Mouse (Mus musculus): Measurements from ENCODE around the gene Oxct2b. TPM values are rescaled to one million over a fixed set of nuclear protein-coding genes. Genes with fewer than 3 reads are reported as not detected.
A peak's percentile ranks its signal among the peaks of the same experiment; 100 is the strongest.

Oxct2b gene
- not detected in 2 replicates for polyA plus RNA-seq (2015; fragmentation: Nextera tagmentation; extraction: Ambion mirVana)

GRCm38 (mm10) chr4:123116011-123116410 lies at the start of gene Oxct2b:
Oxct2b (plus strand) TSS chr4:123116266.
- Histone ChIP-seq H3K27me3 (ENCODE audit: insufficient read depth, low read length) (peaks cover 5% of the 10 kb centered on the region; the same call in 1 of the 2 replicates), H3K9ac (replicated peaks) (no peak within 1 kb of the TSS), H3K4me2 (ENCODE audit: low read depth, low read length) (no peak within 1 kb of the TSS), H3K36me3 (replicated peaks; ENCODE audit: insufficient read depth, low read length) (no peaks in the 10 kb centered on the region), H3K4me1 (ENCODE audit: insufficient read depth) (0 out of 2 replicates have a peak, but pooled peaks cover 4% of the 10 kb centered on the region), H3K4me3 (ENCODE audit: low read depth, low read length) (no peak within 1 kb of the TSS), H3K9me3 (ENCODE audit: low read length) (no peaks in the 10 kb centered on the region), H3K27ac (ENCODE audit: low read depth) (no peak within 1 kb of the TSS)
- no peak for TF ChIP-seq CTCF (IDR thresholded peaks at IDR 0.05; ENCODE audit: low read depth)
- TF ChIP-seq EP300 (IDR thresholded peaks at IDR 0.05; ENCODE audit: low read depth), result no peak
- ATAC-seq (no peak), DNase-seq (no peak)
- 19% methylated on average over 22 of the region's 22 CpGs for WGBS (ENCODE audit: insufficient replicate concordance)

GRCm38 (mm10) chr4:123068646-123069045 lies 47.4 kb upstream of the Oxct2b start:
- H3K4me2 ChIP-seq (ENCODE audit: low read depth, low read length), result no peak overlapping the region
- TF ChIP-seq EP300 (IDR thresholded peaks at IDR 0.05; ENCODE audit: low read depth) (no peak), CTCF (IDR thresholded peaks at IDR 0.05; ENCODE audit: low read depth) (no peak)
- H3K36me3 ChIP-seq (replicated peaks; ENCODE audit: insufficient read depth, low read length), result no peaks in the 10 kb centered on the region
- no peak overlapping the region for H3K9ac ChIP-seq (replicated peaks)
- no peaks in the 10 kb centered on the region for H3K27me3 ChIP-seq (ENCODE audit: insufficient read depth, low read length)
- ATAC-seq, result no peak
- H3K27ac ChIP-seq (ENCODE audit: low read depth), result no peak overlapping the region
- H3K4me1 ChIP-seq (ENCODE audit: insufficient read depth), result peaks cover 4% of the 10 kb centered on the region; the same call in 1 of the 2 replicates
- WGBS (ENCODE audit: insufficient replicate concordance), result 51% methylated on average over 6 of the region's 6 CpGs
- H3K9me3 ChIP-seq (ENCODE audit: low read length), result no peaks in the 10 kb centered on the region
- no peak for DNase-seq
- H3K4me3 ChIP-seq (ENCODE audit: low read depth, low read length), result no peak overlapping the region

- H3K4me1 ChIP-seq (ENCODE audit: insufficient read depth), result peaks cover 4% of the 10 kb centered on the region; the same call in 1 of the 2 replicates
- no peak overlapping the region for H3K27ac ChIP-seq (ENCODE audit: low read depth)
- ATAC-seq (peak; percentile 66), DNase-seq (peak; percentile 61)
- peak overlapping the region; percentile 44 for H3K4me2 ChIP-seq (ENCODE audit: low read depth, low read length)
- H3K27me3 ChIP-seq (ENCODE audit: insufficient read depth, low read length), result no peaks in the 10 kb centered on the region
- TF ChIP-seq EP300 (IDR thresholded peaks at IDR 0.05; ENCODE audit: low read depth), result no peak
- peak; percentile 62 for TF ChIP-seq CTCF (IDR thresholded peaks at IDR 0.05; ENCODE audit: low read depth)
- no peak overlapping the region; the same call in 1 of the 2 replicates for H3K4me3 ChIP-seq (ENCODE audit: low read depth, low read length)
- H3K9me3 ChIP-seq (ENCODE audit: low read length), result no peaks in the 10 kb centered on the region
- 9% methylated on average over 13 of the region's 13 CpGs for WGBS (ENCODE audit: insufficient replicate concordance)
- no peak overlapping the region for H3K9ac ChIP-seq (replicated peaks)
- no peaks in the 10 kb centered on the region for H3K36me3 ChIP-seq (replicated peaks; ENCODE audit: insufficient read depth, low read length)
Observed at GRCm38 (mm10) chr4:123071266-123071966, 44.6 kb upstream of the Oxct2b start.

- Histone ChIP-seq H3K9ac (replicated peaks) (no peak overlapping the region), H3K27ac (ENCODE audit: low read depth) (no peak overlapping the region), H3K27me3 (ENCODE audit: insufficient read depth, low read length) (no peaks in the 10 kb centered on the region), H3K4me2 (ENCODE audit: low read depth, low read length) (no peak overlapping the region), H3K36me3 (replicated peaks; ENCODE audit: insufficient read depth, low read length) (no peaks in the 10 kb centered on the region), H3K4me1 (ENCODE audit: insufficient read depth) (no peaks in the 10 kb centered on the region), H3K9me3 (ENCODE audit: low read length) (no peaks in the 10 kb centered on the region), H3K4me3 (ENCODE audit: low read depth, low read length) (no peak overlapping the region)
- ATAC-seq, result no peak
- no peak for TF ChIP-seq EP300 (IDR thresholded peaks at IDR 0.05; ENCODE audit: low read depth)
- TF ChIP-seq CTCF (IDR thresholded peaks at IDR 0.05; ENCODE audit: low read depth), result no peak
- DNase-seq, result no peak
- 73% methylated on average over 8 of the region's 8 CpGs for WGBS (ENCODE audit: insufficient replicate concordance)
Observed at GRCm38 (mm10) chr4:123076928-123077327, 39.1 kb upstream of the Oxct2b start.

- no peak for DNase-seq
- WGBS (ENCODE audit: insufficient replicate concordance), result 41% methylated on average over 4 of the region's 4 CpGs
Observed at GRCm38 (mm10) chr4:123078231-123078630, 37.8 kb upstream of the Oxct2b start.

GRCm38 (mm10) chr4:123080791-123081190 lies 35.3 kb upstream of the Oxct2b start:
- Histone ChIP-seq H3K4me1 (ENCODE audit: insufficient read depth) (no peaks in the 10 kb centered on the region), H3K4me2 (ENCODE audit: low read depth, low read length) (no peak overlapping the region), H3K9me3 (ENCODE audit: low read length) (no peaks in the 10 kb centered on the region), H3K27ac (ENCODE audit: low read depth) (no peak overlapping the region), H3K27me3 (ENCODE audit: insufficient read depth, low read length) (no peaks in the 10 kb centered on the region), H3K9ac (replicated peaks) (no peak overlapping the region), H3K36me3 (replicated peaks; ENCODE audit: insufficient read depth, low read length) (no peaks in the 10 kb centered on the region), H3K4me3 (ENCODE audit: low read depth, low read length) (no peak overlapping the region)
- WGBS (ENCODE audit: insufficient replicate concordance), result 55% methylated on average over 13 of the region's 13 CpGs
- ATAC-seq (0 out of 2 replicates have a peak, but pooled peaks have one; percentile 16), DNase-seq (peak; percentile 30)
- TF ChIP-seq EP300 (IDR thresholded peaks at IDR 0.05; ENCODE audit: low read depth) (no peak), CTCF (IDR thresholded peaks at IDR 0.05; ENCODE audit: low read depth) (no peak)

More at GRCm38 (mm10) chr4:123078231-123078630, 37.8 kb upstream of the Oxct2b start:
- H3K36me3 ChIP-seq (replicated peaks; ENCODE audit: insufficient read depth, low read length), result no peaks in the 10 kb centered on the region
- TF ChIP-seq CTCF (IDR thresholded peaks at IDR 0.05; ENCODE audit: low read depth) (no peak), EP300 (IDR thresholded peaks at IDR 0.05; ENCODE audit: low read depth) (peak; percentile 73)
- no peaks in the 10 kb centered on the region for H3K4me1 ChIP-seq (ENCODE audit: insufficient read depth)
- no peak overlapping the region for H3K9ac ChIP-seq (replicated peaks)
- no peak overlapping the region for H3K27ac ChIP-seq (ENCODE audit: low read depth)
- no peak overlapping the region for H3K4me3 ChIP-seq (ENCODE audit: low read depth, low read length)
- ATAC-seq, result peak; percentile 49
- no peak overlapping the region for H3K4me2 ChIP-seq (ENCODE audit: low read depth, low read length)
- no peaks in the 10 kb centered on the region for H3K9me3 ChIP-seq (ENCODE audit: low read length)
- no peaks in the 10 kb centered on the region for H3K27me3 ChIP-seq (ENCODE audit: insufficient read depth, low read length)
